Mouse (Mus musculus) frontal cortex, postnatal 36 days (tissue): Measurements from ENCODE around the gene Vmn2r73.
A peak's percentile ranks its signal among the peaks of the same experiment; 100 is the strongest.

ENCODE experiments used
- DNase-seq, 2 experiments: peaks; one replicate each; pipeline ENCODE4 v3.0.0; 2022; ENCODE audit warnings: low spot score in 2 of 2

The Vmn2r73 gene

GRCm38 (mm10) chr7:85876166-85876565 lies at the start of gene Vmn2r73:
TSS of gene Vmn2r73 (minus strand) at chr7:85876266.
- DNase-seq = no peak

- DNase-seq = no peak
These were observed 35.7 kb downstream of the Vmn2r73 start for GRCm38 (mm10) chr7:85840090-85840948.

- DNase-seq = peak in 1 of 2 experiments; percentile 0
These were observed 58.0 kb downstream of the Vmn2r73 start for GRCm38 (mm10) chr7:85818092-85818491.
